Mouse (Mus musculus) layer of hippocampus, adult 2 months (tissue): ENCODE data around the gene Chrdl1. TPM values are rescaled to one million over a fixed set of nuclear protein-coding genes. Genes with fewer than 3 reads are reported as not detected.

ENCODE experiments used
- DNase-seq, 2 experiments: peaks; one replicate each; pipeline ENCODE4 v3.0.0; 2022; ENCODE audit warnings: low spot score in 2 of 2
- H3K27ac ChIP-seq: fragments of 200-600 bp; 2 replicates; pipeline ENCODE4 v1.8.1; 2022
- H3K4me3 ChIP-seq: fragments of 200-600 bp; 2 replicates; pipeline ENCODE4 v1.8.1; 2022; ENCODE audit warnings: mild to moderate bottlenecking
- CTCF ChIP-seq: fragments of 200-600 bp; conservative IDR thresholded peaks from 2 replicates; pipeline ENCODE4 v1.8.1; 2022; ENCODE audit warnings: antibody characterized with exemption, mild to moderate bottlenecking, moderate library complexity
- long read RNA-seq, 2 experiments: library from polyadenylated mRNA; stranded (forward); transcript quantifications; one replicate each; pipeline ENCODE4 v2.0.0; 2021; ENCODE audit warnings: borderline mapping rate in 2 of 2
- total RNA-seq, 2 experiments: library from RNA; stranded (reverse); gene quantifications; 2 replicates each; pipeline ENCODE4 v1.2.3; 2021

Gene Chrdl1
- total RNA-seq = 1 to 10 TPM; 3.5 to 6.8 TPM
- long read RNA-seq, experiment 1, partial matches to known transcripts = 1 of 2 reads
- long read RNA-seq, experiment 1, other reads (novel, unspliced or antisense) = 1 of 2 reads
- long read RNA-seq, experiment 2, full-length matches to known transcripts = 3 of 5 reads
- long read RNA-seq, experiment 2, partial matches to known transcripts = 0 of 5 reads
- long read RNA-seq, experiment 2, other reads (novel, unspliced or antisense) = 2 of 5 reads

GRCm38 (mm10) chrX:143393791-143394369 lies at the start of gene Chrdl1:
Gene Chrdl1 (minus strand): TSS chrX:143394262.
- Histone ChIP-seq H3K27ac (no peak within 1 kb of the TSS), H3K4me3 (peak within 1 kb of the TSS; percentile 53)
- peak in 1 of 2 experiments; percentile 11 for DNase-seq
- TF ChIP-seq CTCF = no peak

DNA sequence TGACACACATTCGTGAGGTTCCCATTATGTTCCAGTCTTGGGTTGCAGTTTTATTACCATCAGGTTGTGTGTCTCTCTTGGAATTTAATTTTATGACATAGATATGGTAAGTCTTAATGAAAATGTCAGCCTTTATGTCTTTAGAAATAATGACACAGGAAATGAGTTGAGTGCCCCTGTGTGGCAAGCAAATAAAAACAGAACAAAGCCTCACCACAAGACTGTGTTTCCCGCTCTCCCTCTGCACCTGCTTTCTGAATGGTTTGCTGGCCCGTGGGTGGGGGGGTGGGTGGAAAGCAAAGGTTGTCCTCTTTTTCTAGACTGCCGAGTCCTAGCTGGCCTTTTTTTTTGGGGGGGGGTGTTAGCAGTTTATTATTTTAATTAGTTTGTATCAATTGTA lies 48.6 kb upstream of the Chrdl1 start:
- DNase-seq = no peak
- Histone ChIP-seq H3K4me3 (no peak overlapping the region), H3K27ac (no peak overlapping the region)
- no peak for TF ChIP-seq CTCF

- DNase-seq = no peak
- TF ChIP-seq CTCF = no peak
- Histone ChIP-seq H3K4me3 (no peak overlapping the region), H3K27ac (no peak overlapping the region)
Measured at GRCm38 (mm10) chrX:143404601-143405000, 10.5 kb upstream of the Chrdl1 start.

DNA sequence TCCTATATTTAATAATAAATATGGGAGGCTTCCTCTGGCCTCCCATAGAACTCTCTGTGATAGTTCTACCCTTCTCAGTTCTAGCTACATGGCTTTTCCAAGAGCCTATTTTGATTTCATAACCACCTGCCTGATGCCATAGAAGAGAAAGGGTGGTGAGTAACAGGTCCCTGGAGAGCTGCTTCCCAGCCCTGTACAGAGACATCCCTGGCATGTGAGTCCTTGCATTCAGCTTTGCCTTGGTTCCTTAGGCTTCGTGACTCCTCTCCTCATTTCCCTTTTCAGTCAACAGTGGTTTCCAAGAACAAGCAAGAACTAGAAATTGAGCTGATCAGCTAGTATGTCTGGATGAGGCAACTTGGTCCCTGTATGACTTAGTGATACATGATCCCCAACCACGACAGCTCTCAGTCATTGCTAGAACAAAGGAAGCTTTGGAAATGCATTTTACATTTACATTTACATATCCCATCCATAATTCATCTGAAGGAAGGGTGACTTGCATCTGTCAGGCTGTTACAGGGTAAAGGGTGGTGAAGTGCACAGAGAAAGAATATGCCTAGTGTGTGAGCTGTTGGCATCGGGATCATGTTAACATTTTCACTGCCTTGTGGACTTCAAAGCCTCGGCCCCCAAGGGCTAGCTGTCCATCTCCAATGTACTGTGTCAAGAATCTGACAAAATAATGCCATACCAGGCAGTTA lies 27.7 kb downstream of the Chrdl1 start:
- no peak for TF ChIP-seq CTCF
- Histone ChIP-seq H3K27ac (no peak overlapping the region), H3K4me3 (no peak overlapping the region)
- no peak for DNase-seq

DNA sequence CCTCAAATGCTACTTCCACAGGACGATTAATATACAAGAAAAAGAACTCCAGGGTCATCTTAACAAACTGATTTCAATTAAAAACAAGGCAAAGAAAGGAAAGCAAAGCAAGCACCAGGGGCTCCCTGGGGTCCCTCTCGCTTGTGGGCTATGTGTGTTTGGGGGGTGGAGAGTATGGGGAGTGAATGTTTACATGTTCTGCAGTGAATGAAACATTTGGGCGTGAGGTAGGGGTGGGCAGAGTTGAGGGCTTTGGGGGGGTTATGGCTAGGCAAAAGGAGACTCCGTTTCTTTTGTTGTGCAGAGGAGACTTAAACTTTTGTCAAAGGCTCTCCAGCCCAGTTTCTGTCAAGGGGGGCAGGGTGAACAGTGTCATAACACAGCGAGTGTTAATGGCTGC lies 46.8 kb downstream of the Chrdl1 start:
- DNase-seq = no peak
- TF ChIP-seq CTCF = no peak
- H3K4me3 ChIP-seq = no peak overlapping the region
- H3K27ac ChIP-seq = no peak overlapping the region

- Histone ChIP-seq H3K4me3 (no peak overlapping the region), H3K27ac (no peak overlapping the region)
- no peak for TF ChIP-seq CTCF
- no peak for DNase-seq
Measured at GRCm38 (mm10) chrX:143346739-143347138, 47.3 kb downstream of the Chrdl1 start.

DNA sequence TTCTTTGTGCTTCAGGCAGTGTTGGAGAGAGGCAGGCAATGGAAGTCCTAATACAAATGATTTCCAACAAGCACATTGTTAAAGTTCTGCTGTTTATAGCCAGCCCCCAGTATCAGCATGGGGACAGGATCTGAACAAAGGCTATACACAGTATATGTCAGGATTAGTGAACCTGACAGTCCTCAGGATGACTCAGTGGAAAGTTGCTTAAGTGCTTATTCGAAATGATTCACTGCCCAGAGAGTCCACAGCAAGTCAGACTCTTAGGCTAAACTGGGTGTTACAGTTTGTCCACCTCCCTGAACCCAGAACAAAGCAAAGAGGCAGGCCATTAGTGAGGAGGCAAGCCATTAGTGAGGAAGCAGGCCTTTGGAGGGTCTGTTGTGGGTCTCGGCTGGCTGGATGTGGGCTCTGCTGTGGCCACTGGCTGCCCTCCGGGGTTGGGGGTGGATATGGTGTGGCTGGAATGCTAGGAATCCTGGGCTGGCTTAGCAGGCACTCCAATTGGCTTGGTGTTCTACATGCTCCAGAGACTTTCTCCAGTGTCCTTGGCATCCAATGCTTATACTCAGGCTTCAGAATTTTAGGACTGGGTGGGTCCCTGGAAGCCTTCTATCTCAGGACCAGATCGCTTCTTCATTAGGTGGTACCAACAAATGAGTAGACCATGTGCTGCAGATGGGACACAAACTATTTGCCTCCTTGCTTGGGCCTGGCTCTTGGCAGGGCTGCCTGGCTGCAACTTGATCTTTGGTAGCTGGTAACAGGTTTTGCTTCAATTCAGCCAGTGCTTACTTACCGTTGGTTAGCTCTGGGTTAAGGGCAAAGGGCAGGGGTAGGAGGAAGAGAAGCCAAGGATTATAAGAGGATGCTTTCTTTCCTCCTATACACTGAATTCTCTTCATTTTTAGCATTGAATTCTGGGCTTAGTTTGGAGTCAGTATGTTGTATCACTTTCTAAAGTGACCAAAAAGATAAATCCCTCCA lies 49.3 kb downstream of the Chrdl1 start:
- H3K27ac ChIP-seq = no peak overlapping the region
- no peak overlapping the region for H3K4me3 ChIP-seq
- no peak for DNase-seq
- no peak for TF ChIP-seq CTCF

GRCm38 (mm10) chrX:143338156-143338555 lies 55.9 kb downstream of the Chrdl1 start:
- DNase-seq = no peak
- no peak overlapping the region for H3K4me3 ChIP-seq
- no peak for TF ChIP-seq CTCF
- no peak overlapping the region for H3K27ac ChIP-seq

- no peak for TF ChIP-seq CTCF
- H3K4me3 ChIP-seq = no peak overlapping the region
- DNase-seq = no peak
- no peak overlapping the region for H3K27ac ChIP-seq
Measured at GRCm38 (mm10) chrX:143337561-143337960, 56.5 kb downstream of the Chrdl1 start.

- no peak for TF ChIP-seq CTCF
- Histone ChIP-seq H3K4me3 (no peak overlapping the region), H3K27ac (no peak overlapping the region)
- no peak for DNase-seq
Measured at GRCm38 (mm10) chrX:143336661-143337060, 57.4 kb downstream of the Chrdl1 start.

GRCm38 (mm10) chrX:143335846-143336245 lies 58.2 kb downstream of the Chrdl1 start:
- no peak for DNase-seq
- H3K4me3 ChIP-seq = no peak overlapping the region
- no peak overlapping the region for H3K27ac ChIP-seq
- TF ChIP-seq CTCF = no peak

DNA sequence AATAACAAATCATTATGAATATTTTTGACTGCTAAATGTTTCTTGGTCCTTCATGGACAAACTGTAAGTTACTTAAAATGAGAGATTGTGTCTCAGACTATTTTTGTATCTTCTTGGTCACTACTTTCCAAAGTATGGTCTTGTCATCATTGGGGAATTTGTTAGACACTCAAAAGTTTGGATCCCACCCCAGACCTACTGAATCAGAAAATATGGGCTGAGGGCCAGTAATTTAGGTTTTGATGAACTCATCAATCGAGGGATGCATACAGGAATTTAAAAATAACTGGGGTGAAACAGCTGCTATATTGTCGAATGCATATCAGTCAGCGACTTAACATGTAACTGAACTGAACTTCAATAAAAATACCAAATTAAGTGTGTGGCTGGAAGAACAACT lies 80.9 kb downstream of the Chrdl1 start:
- TF ChIP-seq CTCF = no peak
- Histone ChIP-seq H3K27ac (no peak overlapping the region), H3K4me3 (no peak overlapping the region)
- DNase-seq = no peak

GRCm38 (mm10) chrX:143294726-143295125 lies 99.3 kb downstream of the Chrdl1 start:
- Histone ChIP-seq H3K27ac (no peak overlapping the region), H3K4me3 (no peak overlapping the region)
- DNase-seq = no peak
- TF ChIP-seq CTCF = no peak
